ENCODE assay signal across 8 mouse cellular contexts in the genomic region with DNA sequence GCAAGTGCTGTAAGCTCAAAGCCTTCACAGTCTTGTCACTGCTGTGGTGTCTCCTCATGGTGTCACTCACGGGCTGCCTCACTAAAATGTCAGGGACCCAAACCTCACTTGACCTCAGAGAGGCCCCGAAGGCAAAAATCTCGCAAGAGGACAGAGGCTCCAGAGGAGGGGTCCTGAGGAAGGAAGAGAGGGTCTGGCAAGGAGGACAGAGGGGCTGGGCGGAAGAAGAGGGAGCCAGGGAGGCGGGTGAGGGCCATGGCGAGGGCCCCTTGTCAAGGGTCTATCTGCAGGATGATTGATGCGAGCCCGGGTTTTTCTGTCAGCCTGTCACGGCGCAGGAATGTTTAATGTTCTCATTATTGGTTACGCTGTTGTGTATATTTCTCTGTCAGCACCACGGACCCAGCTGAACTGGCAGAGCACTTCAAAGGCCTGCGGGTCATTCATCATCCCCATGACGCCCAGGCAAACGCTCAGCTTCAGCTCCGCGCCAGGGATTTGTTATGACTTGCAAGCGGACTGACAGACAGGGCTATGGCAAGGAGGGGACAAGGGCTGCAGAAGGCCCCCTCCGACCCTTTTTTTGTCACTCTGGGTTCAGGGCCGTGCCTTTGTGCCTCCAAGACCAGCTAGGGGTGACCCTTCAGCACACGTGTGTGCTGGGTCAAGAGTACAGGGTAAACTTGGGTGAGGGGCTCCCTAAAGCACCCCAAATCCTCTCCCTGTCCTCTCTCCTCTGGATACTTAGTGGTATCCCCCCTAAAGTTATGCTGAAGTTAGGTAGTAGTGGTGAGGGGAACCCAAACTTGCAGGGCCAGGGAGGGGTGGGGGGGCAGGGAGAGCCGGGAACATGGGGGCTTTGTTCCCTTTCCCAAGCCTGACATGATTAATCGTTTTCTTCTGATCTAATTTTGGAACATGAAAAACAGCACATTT. TPM values are rescaled to one million over a fixed set of nuclear protein-coding genes. Genes with fewer than 3 reads are reported as not detected.
A peak's percentile ranks its signal among the peaks of the same experiment; 100 is the strongest.
DNase-seq lines count a peak whose midpoint lies in the region; ATAC-seq and TF ChIP-seq lines count a peak whose summit lies in the region.

No protein-coding gene starts in this region.

- no peaks in the 10 kb centered on the region for H3K27me3 ChIP-seq in forebrain, embryonic 14.5 days (replicated peaks; ENCODE audit: control insufficient read depth, insufficient read depth, low read length)
- H3K27me3 ChIP-seq in liver, embryonic 13.5 days = peaks cover 3% of the 10 kb centered on the region; the same call in 1 of the 2 replicates
- no peaks in the 10 kb centered on the region for H3K27me3 ChIP-seq in neural tube, embryonic 14.5 days (ENCODE audit: control insufficient read depth, insufficient read depth, low read length)

- 0 out of 2 replicates have a peak, but pooled peaks have one; percentile 37 for ATAC-seq in forebrain, embryonic 14.5 days
- ATAC-seq in liver, embryonic 13.5 days (ENCODE audit: low read depth) = no peak
- peak; percentile 63; the same call in 1 of the 2 replicates for ATAC-seq in neural tube, embryonic 14.5 days (ENCODE audit: low read depth)

- DNase-seq in layer of hippocampus, postnatal 10 days (ENCODE audit: low spot score in 2 of 2) = peak; percentile 21 to 23
- DNase-seq in layer of hippocampus, adult 9-11 months = no peak
- DNase-seq in forebrain, embryonic 14.5 days (ENCODE audit: low spot score) = peak; percentile 42
- peak; percentile 4 for DNase-seq in induced T-regulatory cell, adult 2 months (ENCODE audit: low read depth)
- DNase-seq in liver, embryonic 13.5 days = no peak
- DNase-seq in left cerebral cortex, adult 2 months (ENCODE audit: extremely low spot score in 1 of 2, low spot score in 2 of 2) = no peak
- no peak for DNase-seq in right cerebral cortex, adult 2 months (ENCODE audit: low spot score in 2 of 2)

- no peak overlapping the region for H3K4me2 ChIP-seq in forebrain, embryonic 14.5 days (ENCODE audit: low read length)
- H3K4me2 ChIP-seq in liver, embryonic 13.5 days = peak overlapping the region; percentile 3; the same call in 1 of the 2 replicates
- H3K4me2 ChIP-seq in neural tube, embryonic 14.5 days (ENCODE audit: low read depth, low read length) = 0 out of 2 replicates have a peak overlapping the region, but pooled peaks have one; percentile 14

- H3K9me3 ChIP-seq in forebrain, embryonic 14.5 days (replicated peaks; ENCODE audit: control insufficient read depth, low read length) = no peaks in the 10 kb centered on the region
- H3K9me3 ChIP-seq in liver, embryonic 13.5 days (replicated peaks) = no peaks in the 10 kb centered on the region
- no peaks in the 10 kb centered on the region for H3K9me3 ChIP-seq in neural tube, embryonic 14.5 days (ENCODE audit: control insufficient read depth, low read length)

- intact Hi-C loops in left cerebral cortex, adult 2 months (cut with DNase I) = no loop called here

- H3K4me1 ChIP-seq in forebrain, embryonic 14.5 days (ENCODE audit: control insufficient read depth, insufficient read depth, low read length) = peaks cover 11% of the 10 kb centered on the region
- no peaks in the 10 kb centered on the region for H3K4me1 ChIP-seq in liver, embryonic 13.5 days (replicated peaks)
- peaks cover 4% of the 10 kb centered on the region; the same call in 1 of the 2 replicates for H3K4me1 ChIP-seq in neural tube, embryonic 14.5 days (ENCODE audit: control insufficient read depth, insufficient read depth, low read length)

- TF ChIP-seq CTCF in left cerebral cortex, adult 2 months (IDR thresholded peaks at IDR 0.05) = no peak; the same call in 1 of the 2 replicates

- peak overlapping the region; percentile 33; the same call in 1 of the 2 replicates for H3K27ac ChIP-seq in forebrain, embryonic 14.5 days (ENCODE audit: low read depth, low read length)
- no peak overlapping the region for H3K27ac ChIP-seq in liver, embryonic 13.5 days
- H3K27ac ChIP-seq in neural tube, embryonic 14.5 days (ENCODE audit: low read depth, low read length) = no peak overlapping the region
- H3K27ac ChIP-seq in left cerebral cortex, adult 2 months = no peak overlapping the region

- WGBS in forebrain, embryonic 14.5 days = 49% methylated on average over 23 of the region's 23 CpGs
- WGBS in liver, embryonic 13.5 days (ENCODE audit: insufficient replicate concordance) = 32% methylated on average over 23 of the region's 23 CpGs
- 8% methylated on average over 23 of the region's 23 CpGs for WGBS in neural tube, embryonic 14.5 days

- H3K9ac ChIP-seq in forebrain, embryonic 14.5 days (ENCODE audit: low read length) = no peak overlapping the region
- no peak overlapping the region for H3K9ac ChIP-seq in liver, embryonic 13.5 days
- no peak overlapping the region for H3K9ac ChIP-seq in neural tube, embryonic 14.5 days (replicated peaks; ENCODE audit: low read depth, low read length)

- H3K4me3 ChIP-seq in forebrain, embryonic 14.5 days (ENCODE audit: low read depth, low read length) = no peak overlapping the region
- no peak overlapping the region for H3K4me3 ChIP-seq in liver, embryonic 13.5 days (replicated peaks)
- no peak overlapping the region for H3K4me3 ChIP-seq in neural tube, embryonic 14.5 days (ENCODE audit: low read depth, low read length)
- no peak overlapping the region for H3K4me3 ChIP-seq in left cerebral cortex, adult 2 months

- no peaks in the 10 kb centered on the region for H3K36me3 ChIP-seq in forebrain, embryonic 14.5 days (ENCODE audit: control insufficient read depth, insufficient read depth, low read length)
- H3K36me3 ChIP-seq in liver, embryonic 13.5 days = no peaks in the 10 kb centered on the region
- H3K36me3 ChIP-seq in neural tube, embryonic 14.5 days (ENCODE audit: control insufficient read depth, insufficient read depth, low read length) = no peaks in the 10 kb centered on the region

RNA-seq across cellular contexts. Expression of a gene that starts 55.1 kb away (rescaled TPM):
- 10 to 100 TPM; 42.1 to 44.5 TPM for total RNA-seq in layer of hippocampus, postnatal 10 days (2021)
- polyA plus RNA-seq in forebrain, embryonic 14.5 days (2014; fragmentation: Nextera tagmentation; extraction: Ambion mirVana) = 30.9 and 38.6 TPM in 2 replicates
- polyA plus RNA-seq in liver, embryonic 13.5 days (2015; fragmentation: Nextera tagmentation; extraction: Ambion mirVana) = 30.6 and 34.1 TPM in 2 replicates
- 38.6 and 55.0 TPM in 2 replicates for polyA plus RNA-seq in neural tube, embryonic 14.5 days (2014; fragmentation: Nextera tagmentation; extraction: Ambion mirVana)
- 10 to 100 TPM; 22.8 to 24.9 TPM for total RNA-seq in left cerebral cortex, adult 2 months (2021)

Comparison
In these comparisons a context has a peak if more than half of its experiments do, and no peak if none do; other contexts are left out.
1. DNase-seq: peak in layer of hippocampus, postnatal 10 days (2 of 2), forebrain, embryonic 14.5 days (single experiment) and induced T-regulatory cell, adult 2 months (single experiment); none in layer of hippocampus, adult 9-11 months (single experiment), liver, embryonic 13.5 days (single experiment), left cerebral cortex, adult 2 months (0 of 2) and right cerebral cortex, adult 2 months (0 of 2).